Mouse (Mus musculus) ES-Bruce4 (cell line): ENCODE data around the gene Klrb1b.

Experiments used
- CTCF ChIP-seq: IDR thresholded peaks from one replicate; pipeline ENCODE4 v1.8.1; 2011; ENCODE audit warnings: low read depth, low read length
- EP300 ChIP-seq: IDR thresholded peaks from 2 replicates; pipeline ENCODE4 v1.6.1; 2011; ENCODE audit warnings: low read depth, low read length; ENCODE audit not compliant: insufficient read depth
- POLR2A ChIP-seq: IDR thresholded peaks from one replicate; pipeline ENCODE4 v1.8.1; 2011; ENCODE audit warnings: low read length; ENCODE audit not compliant: insufficient read depth

- TF ChIP-seq POLR2A (no peak), EP300 (no peak), CTCF (no peak)
Measured at GRCm38 (mm10) chr6:128764598-128764997, 61.5 kb downstream of the Klrb1b start.
